Mouse (Mus musculus): Measurements from ENCODE around the gene Kyat1.

Kyat1 gene

DNA sequence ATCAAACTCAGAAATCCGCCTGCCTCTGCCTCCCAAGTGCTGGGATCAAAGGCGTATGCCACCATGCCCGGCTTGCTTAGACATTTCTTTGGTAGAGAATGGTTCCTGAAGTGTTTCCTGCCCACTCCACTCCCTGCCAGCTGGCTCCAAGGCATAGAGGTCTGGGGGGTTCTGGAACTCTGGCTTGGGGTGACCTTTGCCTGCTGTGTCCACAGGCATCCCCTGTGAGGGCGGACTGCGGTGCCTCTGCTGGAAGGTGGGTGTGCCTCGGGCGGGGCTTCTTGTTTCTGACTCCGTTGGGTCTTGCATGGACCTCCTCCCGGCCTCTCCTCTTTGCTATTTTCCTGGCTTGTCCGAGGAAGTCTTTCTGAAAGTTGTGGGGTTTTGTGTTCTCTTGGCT is 69.2 kb downstream of the Kyat1 start:
- in situ Hi-C loops (cut with MboI; ENCODE audit: low pct_unique_long_range_greater_than_20kb in 1 of 2, low sequenced_read_pairs in 2 of 2, unreplicated experiment in 1 of 2) = no loop called here
